Mouse (Mus musculus): ENCODE data around the gene Ppcdc. TPM values are rescaled to one million over a fixed set of nuclear protein-coding genes. Genes with fewer than 3 reads are reported as not detected.

Gene Ppcdc
- polyA plus RNA-seq, 2 experiments = 7.4 to 10.0 TPM

GRCm38 (mm10) chr9:57342906-57343474 lies 96.9 kb downstream of the Ppcdc start:
- Histone ChIP-seq H3K27me3 (ENCODE audit: control insufficient read depth, insufficient read depth, low read length) (no peaks in the 10 kb centered on the region), H3K4me2 (ENCODE audit: low read depth) (no peak overlapping the region), H3K4me3 (ENCODE audit: insufficient read depth in 1 of 2, low read depth in 2 of 2, low read length in 2 of 2) (no peak overlapping the region), H3K9me3 (ENCODE audit: control insufficient read depth, low read length) (no peaks in the 10 kb centered on the region), H3K36me3 (replicated peaks; ENCODE audit: control insufficient read depth, insufficient read depth, low read depth) (no peaks in the 10 kb centered on the region), H3K27ac (no peak overlapping the region), H3K9ac (replicated peaks) (no peak overlapping the region), H3K4me1 (replicated peaks; ENCODE audit: control insufficient read depth in 2 of 2, insufficient read depth in 2 of 2, low read length in 1 of 2) (peaks cover 0 to 4% of the 10 kb centered on the region in 2 experiments; a peak in 2 of 4 replicates)
- WGBS (ENCODE audit: insufficient replicate concordance) = 48% methylated on average over 6 of the region's 6 CpGs
- TF ChIP-seq EP300 (IDR thresholded peaks at IDR 0.05; ENCODE audit: low read depth) (no peak), CTCF (IDR thresholded peaks at IDR 0.05; ENCODE audit: low read depth) (no peak)
- DNase-seq (ENCODE audit: low read depth in 3 of 3, low spot score in 3 of 3) (no peak), ATAC-seq (ENCODE audit: insufficient read depth) (no peak)

DNA sequence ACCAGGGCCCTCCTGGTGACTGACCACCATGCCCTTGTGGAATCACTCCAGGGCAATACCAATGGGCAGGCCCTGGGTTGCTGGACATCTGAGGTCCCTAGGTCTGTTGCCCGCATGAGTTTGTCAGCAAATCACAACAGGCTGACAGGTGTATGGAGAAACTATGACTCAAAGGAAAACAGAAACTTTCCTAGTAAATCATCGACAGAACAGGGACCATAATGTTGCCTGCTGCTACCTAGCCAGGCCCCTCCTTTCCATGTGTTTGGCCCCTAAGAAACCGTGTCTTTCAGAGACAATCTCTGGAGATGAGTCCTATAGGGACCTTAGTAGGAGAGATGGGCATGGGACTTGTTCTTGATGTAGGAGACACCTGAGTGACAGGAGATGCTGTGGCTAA lies 97.7 kb downstream of the Ppcdc start:
- Histone ChIP-seq H3K36me3 (replicated peaks; ENCODE audit: control insufficient read depth, insufficient read depth, low read depth) (no peaks in the 10 kb centered on the region), H3K9ac (replicated peaks) (no peak overlapping the region), H3K27ac (no peak overlapping the region), H3K9me3 (ENCODE audit: control insufficient read depth, low read length) (no peaks in the 10 kb centered on the region), H3K4me2 (ENCODE audit: low read depth) (no peak overlapping the region), H3K4me3 (ENCODE audit: insufficient read depth in 1 of 2, low read depth in 2 of 2, low read length in 2 of 2) (no peak overlapping the region), H3K4me1 (replicated peaks; ENCODE audit: control insufficient read depth in 2 of 2, insufficient read depth in 2 of 2, low read length in 1 of 2) (peaks cover 0 to 4% of the 10 kb centered on the region in 2 experiments; a peak in 2 of 4 replicates), H3K27me3 (ENCODE audit: control insufficient read depth, insufficient read depth, low read length) (no peaks in the 10 kb centered on the region)
- ATAC-seq (ENCODE audit: insufficient read depth) (no peak), DNase-seq (ENCODE audit: low read depth in 3 of 3, low spot score in 3 of 3) (no peak)
- TF ChIP-seq CTCF (IDR thresholded peaks at IDR 0.05; ENCODE audit: low read depth) (no peak), EP300 (IDR thresholded peaks at IDR 0.05; ENCODE audit: low read depth) (no peak)
- WGBS (ENCODE audit: insufficient replicate concordance) = 43% methylated on average over 3 of the region's 3 CpGs

DNA sequence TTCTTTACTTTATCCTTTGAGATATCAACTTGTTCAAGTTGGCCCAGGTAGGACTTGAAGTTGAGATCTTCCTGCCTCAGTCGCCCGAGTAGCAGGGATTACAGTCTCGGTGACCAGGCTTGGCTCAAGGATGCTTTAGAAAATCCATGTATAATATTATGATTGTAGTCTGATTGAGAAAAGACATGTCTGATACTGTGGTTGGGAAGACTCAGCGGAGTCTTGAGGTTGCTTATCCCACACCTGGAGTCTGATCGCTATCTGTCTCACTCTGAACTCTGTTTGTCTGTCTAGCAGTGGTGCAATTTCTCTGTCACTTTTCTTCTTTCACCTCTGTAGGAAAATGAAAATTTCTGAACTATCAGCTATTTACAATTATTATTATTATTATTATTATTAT lies 99.6 kb downstream of the Ppcdc start:
- Histone ChIP-seq H3K36me3 (replicated peaks; ENCODE audit: control insufficient read depth, insufficient read depth, low read depth) (no peaks in the 10 kb centered on the region), H3K27ac (no peak overlapping the region), H3K4me2 (ENCODE audit: low read depth) (no peak overlapping the region), H3K9ac (replicated peaks) (no peak overlapping the region), H3K4me1 (replicated peaks; ENCODE audit: control insufficient read depth in 2 of 2, insufficient read depth in 2 of 2, low read length in 1 of 2) (peaks cover 0 to 2% of the 10 kb centered on the region in 2 experiments; a peak in 2 of 4 replicates), H3K4me3 (ENCODE audit: insufficient read depth in 1 of 2, low read depth in 2 of 2, low read length in 2 of 2) (no peak overlapping the region), H3K9me3 (ENCODE audit: control insufficient read depth, low read length) (no peaks in the 10 kb centered on the region), H3K27me3 (ENCODE audit: control insufficient read depth, insufficient read depth, low read length) (no peaks in the 10 kb centered on the region)
- TF ChIP-seq EP300 (IDR thresholded peaks at IDR 0.05; ENCODE audit: low read depth) (no peak), CTCF (IDR thresholded peaks at IDR 0.05; ENCODE audit: low read depth) (no peak)
- DNase-seq (ENCODE audit: low read depth in 3 of 3, low spot score in 3 of 3) = no peak
- no peak for ATAC-seq (ENCODE audit: insufficient read depth)
- 70% methylated on average over 5 of the region's 5 CpGs for WGBS (ENCODE audit: insufficient replicate concordance)

- ATAC-seq (ENCODE audit: insufficient read depth) = no peak
- H3K27me3 ChIP-seq (ENCODE audit: control insufficient read depth, insufficient read depth, low read length) = no peaks in the 10 kb centered on the region
- H3K9me3 ChIP-seq (ENCODE audit: control insufficient read depth, low read length) = no peaks in the 10 kb centered on the region
- H3K36me3 ChIP-seq (replicated peaks; ENCODE audit: control insufficient read depth, insufficient read depth, low read depth) = no peaks in the 10 kb centered on the region
- H3K27ac ChIP-seq = no peak overlapping the region
- peaks cover 0 to 2% of the 10 kb centered on the region in 2 experiments; a peak in 2 of 4 replicates for H3K4me1 ChIP-seq (replicated peaks; ENCODE audit: control insufficient read depth in 2 of 2, insufficient read depth in 2 of 2, low read length in 1 of 2)
- no peak overlapping the region for H3K4me2 ChIP-seq (ENCODE audit: low read depth)
- no peak overlapping the region for H3K9ac ChIP-seq (replicated peaks)
- no peak overlapping the region for H3K4me3 ChIP-seq (ENCODE audit: insufficient read depth in 1 of 2, low read depth in 2 of 2, low read length in 2 of 2)
- no peak for TF ChIP-seq CTCF (IDR thresholded peaks at IDR 0.05; ENCODE audit: low read depth)
- no peak for TF ChIP-seq EP300 (IDR thresholded peaks at IDR 0.05; ENCODE audit: low read depth)
- DNase-seq (ENCODE audit: low read depth in 3 of 3, low spot score in 3 of 3) = peak in 1 of 3 experiments; percentile 26
- WGBS (ENCODE audit: insufficient replicate concordance) = 10% methylated on average over 5 of the region's 5 CpGs
Measured at GRCm38 (mm10) chr9:57339577-57340210, 100.2 kb downstream of the Ppcdc start.

- DNase-seq (ENCODE audit: low read depth in 3 of 3, low spot score in 3 of 3) (no peak), ATAC-seq (ENCODE audit: insufficient read depth) (no peak)
- H3K9ac ChIP-seq (replicated peaks) = no peak overlapping the region
- peaks cover 0 to 2% of the 10 kb centered on the region in 2 experiments; a peak in 2 of 4 replicates for H3K4me1 ChIP-seq (replicated peaks; ENCODE audit: control insufficient read depth in 2 of 2, insufficient read depth in 2 of 2, low read length in 1 of 2)
- TF ChIP-seq CTCF (IDR thresholded peaks at IDR 0.05; ENCODE audit: low read depth) (no peak), EP300 (IDR thresholded peaks at IDR 0.05; ENCODE audit: low read depth) (no peak)
- H3K27ac ChIP-seq = no peak overlapping the region
- 51% methylated on average over 1 of the region's 1 CpGs for WGBS (ENCODE audit: insufficient replicate concordance)
- no peaks in the 10 kb centered on the region for H3K27me3 ChIP-seq (ENCODE audit: control insufficient read depth, insufficient read depth, low read length)
- H3K9me3 ChIP-seq (ENCODE audit: control insufficient read depth, low read length) = no peaks in the 10 kb centered on the region
- no peaks in the 10 kb centered on the region for H3K36me3 ChIP-seq (replicated peaks; ENCODE audit: control insufficient read depth, insufficient read depth, low read depth)
- no peak overlapping the region for H3K4me3 ChIP-seq (ENCODE audit: insufficient read depth in 1 of 2, low read depth in 2 of 2, low read length in 2 of 2)
- no peak overlapping the region for H3K4me2 ChIP-seq (ENCODE audit: low read depth)
Measured at GRCm38 (mm10) chr9:57338706-57339105, 101.2 kb downstream of the Ppcdc start.

Other genes with a start within 250 kb of the Ppcdc start
- gene Trcg1, start 203.6 kb downstream of the Ppcdc start, polyA plus RNA-seq (2012; rRNA removed) = not detected in 2 replicates
- not detected in 2 replicates for gene Trcg1, start 203.6 kb downstream of the Ppcdc start, polyA plus RNA-seq (2014; fragmentation: Nextera tagmentation; extraction: Ambion mirVana)
- 8.1 and 10.3 TPM in 2 replicates for gene 1700017B05Rik, start 177.5 kb downstream of the Ppcdc start, polyA plus RNA-seq (2012; rRNA removed)
- gene 1700017B05Rik, start 177.5 kb downstream of the Ppcdc start, polyA plus RNA-seq (2014; fragmentation: Nextera tagmentation; extraction: Ambion mirVana) = 12.6 and 13.3 TPM in 2 replicates
- 9.1 and 9.2 TPM in 2 replicates for gene Scamp5, start 27.9 kb upstream of the Ppcdc start, polyA plus RNA-seq (2012; rRNA removed)
- gene Scamp5, start 27.9 kb upstream of the Ppcdc start, polyA plus RNA-seq (2014; fragmentation: Nextera tagmentation; extraction: Ambion mirVana) = 4.5 and 5.2 TPM in 2 replicates
- 0.09 and 0.18 TPM in 2 replicates for gene Rpp25, start 63.9 kb upstream of the Ppcdc start, polyA plus RNA-seq (2012; rRNA removed)
- gene Rpp25, start 63.9 kb upstream of the Ppcdc start, polyA plus RNA-seq (2014; fragmentation: Nextera tagmentation; extraction: Ambion mirVana) = 0.39 and 0.54 TPM in 2 replicates
- gene Cox5a, start 81.2 kb upstream of the Ppcdc start, polyA plus RNA-seq (2012; rRNA removed) = 104 and 121 TPM in 2 replicates
- gene Cox5a, start 81.2 kb upstream of the Ppcdc start, polyA plus RNA-seq (2014; fragmentation: Nextera tagmentation; extraction: Ambion mirVana) = 316 and 317 TPM in 2 replicates
- 2.0 and 3.1 TPM in 2 replicates for gene Fam219b, start 97.4 kb upstream of the Ppcdc start, polyA plus RNA-seq (2012; rRNA removed)
- 4.8 and 5.9 TPM in 2 replicates for gene Fam219b, start 97.4 kb upstream of the Ppcdc start, polyA plus RNA-seq (2014; fragmentation: Nextera tagmentation; extraction: Ambion mirVana)
- 8.1 and 8.5 TPM in 2 replicates for gene Mpi, start 112.6 kb upstream of the Ppcdc start, polyA plus RNA-seq (2012; rRNA removed)
- gene Mpi, start 112.6 kb upstream of the Ppcdc start, polyA plus RNA-seq (2014; fragmentation: Nextera tagmentation; extraction: Ambion mirVana) = 6.7 and 7.9 TPM in 2 replicates
- 13.9 and 15.6 TPM in 2 replicates for gene Scamp2, start 120.8 kb upstream of the Ppcdc start, polyA plus RNA-seq (2012; rRNA removed)
- gene Scamp2, start 120.8 kb upstream of the Ppcdc start, polyA plus RNA-seq (2014; fragmentation: Nextera tagmentation; extraction: Ambion mirVana) = 20.7 and 21.1 TPM in 2 replicates
- gene Ulk3, start 149.3 kb upstream of the Ppcdc start, polyA plus RNA-seq (2012; rRNA removed) = 4.5 and 5.1 TPM in 2 replicates
- 2.0 and 2.3 TPM in 2 replicates for gene Ulk3, start 149.3 kb upstream of the Ppcdc start, polyA plus RNA-seq (2014; fragmentation: Nextera tagmentation; extraction: Ambion mirVana)
- gene Cplx3, start 166.2 kb upstream of the Ppcdc start, polyA plus RNA-seq (2012; rRNA removed) = not detected in 2 replicates
- not detected in 2 replicates for gene Cplx3, start 166.2 kb upstream of the Ppcdc start, polyA plus RNA-seq (2014; fragmentation: Nextera tagmentation; extraction: Ambion mirVana)
- gene Lman1l, start 180.7 kb upstream of the Ppcdc start, polyA plus RNA-seq (2012; rRNA removed) = not detected in 2 replicates
- gene Lman1l, start 180.7 kb upstream of the Ppcdc start, polyA plus RNA-seq (2014; fragmentation: Nextera tagmentation; extraction: Ambion mirVana) = not detected in 2 replicates
- 22.7 and 26.3 TPM in 2 replicates for gene Csk, start 213.5 kb upstream of the Ppcdc start, polyA plus RNA-seq (2012; rRNA removed)
- gene Csk, start 213.5 kb upstream of the Ppcdc start, polyA plus RNA-seq (2014; fragmentation: Nextera tagmentation; extraction: Ambion mirVana) = 11.1 and 13.8 TPM in 2 replicates
- 0.06 and 0.11 TPM in 2 replicates for gene Cyp1a2, start 243.6 kb upstream of the Ppcdc start, polyA plus RNA-seq (2012; rRNA removed)
- 0.11 and 0.18 TPM in 2 replicates for gene Cyp1a2, start 243.6 kb upstream of the Ppcdc start, polyA plus RNA-seq (2014; fragmentation: Nextera tagmentation; extraction: Ambion mirVana)
- gene Cyp1a1, start 247.8 kb upstream of the Ppcdc start, polyA plus RNA-seq (2012; rRNA removed) = 0.13 and 0.15 TPM in 2 replicates
- gene Cyp1a1, start 247.8 kb upstream of the Ppcdc start, polyA plus RNA-seq (2014; fragmentation: Nextera tagmentation; extraction: Ambion mirVana) = not detected in 2 replicates